Mouse (Mus musculus) lung, embryonic 14.5 days (tissue): Measurements from ENCODE around the gene Dusp5. TPM values are rescaled to one million over a fixed set of nuclear protein-coding genes. Genes with fewer than 3 reads are reported as not detected.

Experiments used
- ATAC-seq: fragments of 200-750 bp; cut with Nextera tagmentation; 2 replicates; pipeline ENCODE4 v1.8.0; 2017; ENCODE audit warnings: mild to moderate bottlenecking, moderate TSS enrichment, moderate library complexity; ENCODE audit not compliant: insufficient read depth
- DNase-seq: peaks from one replicate; pipeline ENCODE4 v3.0.0-alpha.2; 2015
- H3K27ac ChIP-seq: fragments of 300-500 bp; sonication (generic); 2 replicates; pipeline ENCODE4 v1.5.1; 2014; ENCODE audit warnings: low read depth, mild to moderate bottlenecking, moderate library complexity
- H3K27me3 ChIP-seq: fragments of 300-500 bp; sonication (generic); 2 replicates; pipeline ENCODE4 v1.6.1; 2014; ENCODE audit warnings: low read length, control low read depth; ENCODE audit not compliant: insufficient read depth
- H3K36me3 ChIP-seq: fragments of 300-500 bp; sonication (generic); 2 replicates; pipeline ENCODE4 v1.6.1; 2014; ENCODE audit warnings: control low read depth; ENCODE audit not compliant: insufficient read depth
- H3K4me1 ChIP-seq: fragments of 300-500 bp; sonication (generic); 2 replicates; pipeline ENCODE4 v1.6.1; 2014; ENCODE audit warnings: antibody characterized with exemption, control low read depth; ENCODE audit not compliant: insufficient read depth
- H3K4me2 ChIP-seq: fragments of 300-500 bp; sonication (generic); 2 replicates; pipeline ENCODE4 v1.6.1; 2014; ENCODE audit warnings: mild to moderate bottlenecking
- H3K4me3 ChIP-seq: fragments of 300-500 bp; sonication (generic); 2 replicates; pipeline ENCODE4 v1.5.1; 2014; ENCODE audit warnings: low read depth, low read length
- H3K9ac ChIP-seq: fragments of 300-500 bp; sonication (generic); 2 replicates; pipeline ENCODE4 v1.6.1; 2014
- H3K9me3 ChIP-seq: fragments of 300-500 bp; sonication (generic); 2 replicates; pipeline ENCODE4 v1.6.1; 2016; ENCODE audit warnings: low read depth, low read length, control low read depth
- CTCF ChIP-seq: IDR thresholded peaks from 2 replicates; pipeline ENCODE4 v1.5.1; 2016; ENCODE audit warnings: antibody characterized with exemption, low read depth
- WGBS: fragments of 180-500 bp; shearing (Covaris S2); extraction: QIAGEN DNeasy Blood & Tissue Kit; methylation state at CpG from one replicate; pipeline ENCODE4 v1.1.7; 2014; 5-methylcytosine and 5-hydroxymethylcytosine counted together
- polyA plus RNA-seq: library from polyadenylated mRNA; unstranded; fragments of >200 nt; fragmentation: Nextera tagmentation; extraction: Ambion mirVana; gene quantifications from 2 replicates; pipeline ENCODE4 v1.2.1, GENCODE M21; 2014

Gene Dusp5
- polyA plus RNA-seq, 1 experiment from 2014 or later, result 7.3 TPM

GRCm38 (mm10) chr19:53534757-53535410, 6.0 kb downstream of the Dusp5 start:
- ATAC-seq (no peak), DNase-seq (no peak)
- 66% methylated on average over 7 of the region's 7 CpGs for WGBS

GRCm38 (mm10) chr19:53535421-53535820, 6.5 kb downstream of the Dusp5 start:
- Histone ChIP-seq H3K9ac (no peak overlapping the region), H3K27ac (no peak overlapping the region), H3K9me3 (no peaks in the 10 kb centered on the region), H3K4me3 (no peak overlapping the region), H3K4me1 (no peaks in the 10 kb centered on the region), H3K36me3 (peaks cover 8% of the 10 kb centered on the region; the same call in 1 of the 2 replicates), H3K4me2 (no peak overlapping the region), H3K27me3 (no peaks in the 10 kb centered on the region; the same call in 1 of the 2 replicates)
- ATAC-seq (no peak), DNase-seq (no peak)
- TF ChIP-seq CTCF, result no peak
- 88% methylated on average over 6 of the region's 6 CpGs for WGBS

More at GRCm38 (mm10) chr19:53534757-53535410, 6.0 kb downstream of the Dusp5 start:
- Histone ChIP-seq H3K4me1 (no peaks in the 10 kb centered on the region), H3K27me3 (no peaks in the 10 kb centered on the region; the same call in 1 of the 2 replicates), H3K9me3 (no peaks in the 10 kb centered on the region), H3K9ac (no peak overlapping the region), H3K27ac (no peak overlapping the region), H3K4me2 (no peak overlapping the region), H3K4me3 (no peak overlapping the region), H3K36me3 (peaks cover 8% of the 10 kb centered on the region; the same call in 1 of the 2 replicates)
- no peak for TF ChIP-seq CTCF

- Histone ChIP-seq H3K4me2 (no peak overlapping the region), H3K9ac (no peak overlapping the region), H3K9me3 (no peaks in the 10 kb centered on the region), H3K36me3 (peaks cover 10% of the 10 kb centered on the region), H3K4me1 (no peaks in the 10 kb centered on the region), H3K4me3 (no peak overlapping the region), H3K27me3 (no peaks in the 10 kb centered on the region), H3K27ac (no peak overlapping the region)
- ATAC-seq (no peak; the same call in 1 of the 2 replicates), DNase-seq (no peak)
- 84% methylated on average over 6 of the region's 6 CpGs for WGBS
- TF ChIP-seq CTCF, result no peak
These were observed 7.3 kb downstream of the Dusp5 start for GRCm38 (mm10) chr19:53536251-53536650.

- Histone ChIP-seq H3K9me3 (no peaks in the 10 kb centered on the region), H3K4me3 (no peak overlapping the region), H3K36me3 (peaks cover 13% of the 10 kb centered on the region), H3K4me1 (no peaks in the 10 kb centered on the region), H3K27me3 (no peaks in the 10 kb centered on the region), H3K9ac (no peak overlapping the region), H3K4me2 (no peak overlapping the region), H3K27ac (no peak overlapping the region)
- ATAC-seq (no peak), DNase-seq (no peak)
- no peak for TF ChIP-seq CTCF
- WGBS, result 85% methylated on average over 17 of the region's 17 CpGs
These were observed 8.1 kb downstream of the Dusp5 start for GRCm38 (mm10) chr19:53536731-53537666.

- Histone ChIP-seq H3K4me1 (no peaks in the 10 kb centered on the region), H3K4me3 (no peak overlapping the region), H3K36me3 (peaks cover 13% of the 10 kb centered on the region), H3K9me3 (no peaks in the 10 kb centered on the region), H3K27me3 (no peaks in the 10 kb centered on the region), H3K4me2 (no peak overlapping the region), H3K27ac (no peak overlapping the region), H3K9ac (no peak overlapping the region)
- DNase-seq (no peak), ATAC-seq (no peak)
- 85% methylated on average over 11 of the region's 11 CpGs for WGBS
- no peak for TF ChIP-seq CTCF
These were observed 9.1 kb downstream of the Dusp5 start for GRCm38 (mm10) chr19:53538024-53538423.

- 65% methylated on average over 5 of the region's 5 CpGs for WGBS
- DNase-seq, result no peak
- no peak for TF ChIP-seq CTCF
- Histone ChIP-seq H3K36me3 (peaks cover 13% of the 10 kb centered on the region), H3K9ac (no peak overlapping the region), H3K4me1 (no peaks in the 10 kb centered on the region), H3K9me3 (no peaks in the 10 kb centered on the region), H3K4me2 (no peak overlapping the region), H3K4me3 (no peak overlapping the region), H3K27ac (no peak overlapping the region), H3K27me3 (no peaks in the 10 kb centered on the region)
- no peak for ATAC-seq
These were observed 9.9 kb downstream of the Dusp5 start for GRCm38 (mm10) chr19:53538796-53539195.

GRCm38 (mm10) chr19:53539296-53539695, 10.4 kb downstream of the Dusp5 start:
- no peak for ATAC-seq
- Histone ChIP-seq H3K9me3 (no peaks in the 10 kb centered on the region), H3K36me3 (peaks cover 13% of the 10 kb centered on the region), H3K9ac (no peak overlapping the region), H3K27ac (no peak overlapping the region), H3K4me2 (no peak overlapping the region), H3K4me3 (no peak overlapping the region), H3K27me3 (no peaks in the 10 kb centered on the region), H3K4me1 (no peaks in the 10 kb centered on the region)
- WGBS, result 56% methylated on average over 3 of the region's 3 CpGs
- no peak for DNase-seq
- TF ChIP-seq CTCF, result no peak
